In genomic region chrX:52792861-52793260, GRCm38 (mm10) we compare ENCODE assay signal across 24 mouse cellular contexts. TPM values are rescaled to one million over a fixed set of nuclear protein-coding genes. Genes with fewer than 3 reads are reported as not detected.
DNase-seq lines count a peak whose midpoint lies in the region; ATAC-seq lines count a peak whose summit lies in the region.
"Had no signal": no experiment of that assay in that cellular context is flagged by ENCODE, and none has a peak within 500 bp of the region (broad histone marks: within the 10 kb centered on the region; RNA-seq: fewer than 3 reads in every experiment).

No protein-coding gene starts in this region.

- H3K9ac ChIP-seq in hindbrain, embryonic 16.5 days (ENCODE audit: low read depth, low read length) = no peak overlapping the region
- H3K9ac ChIP-seq in kidney, embryonic 16.5 days (replicated peaks; ENCODE audit: low read length) = no peak overlapping the region
- no peak overlapping the region for H3K9ac ChIP-seq in neural tube, embryonic 13.5 days
- no peak overlapping the region for H3K9ac ChIP-seq in neural tube, embryonic 15.5 days (replicated peaks)
- H3K9ac ChIP-seq: embryonic facial prominence, embryonic 13.5 days; forebrain, embryonic 15.5 days; midbrain, embryonic 13.5 days had no signal

- H3K36me3 ChIP-seq in hindbrain, embryonic 10.5 days = no peaks in the 10 kb centered on the region
- H3K36me3 ChIP-seq in hindbrain, embryonic 16.5 days (ENCODE audit: control insufficient read depth, insufficient read depth, low read length) = no peaks in the 10 kb centered on the region
- H3K36me3 ChIP-seq in kidney, embryonic 16.5 days (ENCODE audit: insufficient read depth, low read length) = no peaks in the 10 kb centered on the region
- no peaks in the 10 kb centered on the region for H3K36me3 ChIP-seq in neural tube, embryonic 13.5 days
- no peaks in the 10 kb centered on the region for H3K36me3 ChIP-seq in neural tube, embryonic 15.5 days
- H3K36me3 ChIP-seq: embryonic facial prominence, embryonic 13.5 days; forebrain, embryonic 10.5 days; forebrain, embryonic 15.5 days; midbrain, embryonic 13.5 days had no signal

- peak overlapping the region; percentile 9; the same call in 1 of the 2 replicates for H3K4me3 ChIP-seq in hindbrain, embryonic 10.5 days
- no peak overlapping the region for H3K4me3 ChIP-seq in hindbrain, embryonic 16.5 days (ENCODE audit: low read length)
- no peak overlapping the region; the same call in 1 of the 2 replicates for H3K4me3 ChIP-seq in kidney, embryonic 16.5 days (ENCODE audit: low read length)
- H3K4me3 ChIP-seq in neural tube, embryonic 13.5 days = no peak overlapping the region
- H3K4me3 ChIP-seq in neural tube, embryonic 15.5 days (replicated peaks) = no peak overlapping the region
- H3K4me3 ChIP-seq: embryonic facial prominence, embryonic 13.5 days; forebrain, embryonic 15.5 days; megakaryocyte, embryonic 14.5 days had no signal

- 35% methylated on average over 6 of the region's 6 CpGs for WGBS in hindbrain, embryonic 10.5 days
- WGBS in hindbrain, embryonic 16.5 days = 36% methylated on average over 6 of the region's 6 CpGs
- WGBS in kidney, embryonic 16.5 days = 33% methylated on average over 6 of the region's 6 CpGs
- 42% methylated on average over 6 of the region's 6 CpGs for WGBS in neural tube, embryonic 13.5 days
- WGBS in neural tube, embryonic 15.5 days = 40% methylated on average over 6 of the region's 6 CpGs

- no peak for ATAC-seq in hindbrain, embryonic 16.5 days
- no peak for ATAC-seq in kidney, embryonic 16.5 days (ENCODE audit: low FRiP score, low TSS enrichment)
- no peak for ATAC-seq in neural tube, embryonic 13.5 days (ENCODE audit: low read depth)
- ATAC-seq in neural tube, embryonic 15.5 days (ENCODE audit: low FRiP score) = no peak
- no peak for ATAC-seq in activated CD4-positive, CD25-positive, alpha-beta regulatory T cell, adult 4 months
- ATAC-seq: forebrain, embryonic 15.5 days; midbrain, embryonic 13.5 days had no signal

- H3K27me3 ChIP-seq in hindbrain, embryonic 10.5 days (ENCODE audit: insufficient read depth, poor library complexity, severe bottlenecking) = no peaks in the 10 kb centered on the region
- H3K27me3 ChIP-seq in hindbrain, embryonic 16.5 days (replicated peaks; ENCODE audit: control insufficient read depth, insufficient read depth, low read length) = no peaks in the 10 kb centered on the region
- peaks cover 2% of the 10 kb centered on the region; the same call in 1 of the 2 replicates for H3K27me3 ChIP-seq in kidney, embryonic 16.5 days (ENCODE audit: insufficient read depth, low read length)
- H3K27me3 ChIP-seq in neural tube, embryonic 13.5 days = no peaks in the 10 kb centered on the region
- H3K27me3 ChIP-seq in neural tube, embryonic 15.5 days (replicated peaks) = no peaks in the 10 kb centered on the region
- H3K27me3 ChIP-seq: forebrain, embryonic 15.5 days; midbrain, embryonic 13.5 days had no signal

- H3K4me1 ChIP-seq in hindbrain, embryonic 10.5 days (replicated peaks) = peaks cover 35% of the 10 kb centered on the region
- no peaks in the 10 kb centered on the region; the same call in 1 of the 2 replicates for H3K4me1 ChIP-seq in hindbrain, embryonic 16.5 days (ENCODE audit: control insufficient read depth, insufficient read depth, low read depth, low read length)
- 0 out of 2 replicates have a peak, but pooled peaks cover 4% of the 10 kb centered on the region for H3K4me1 ChIP-seq in kidney, embryonic 16.5 days (ENCODE audit: insufficient read depth, low read length)
- H3K4me1 ChIP-seq in neural tube, embryonic 13.5 days (replicated peaks) = no peaks in the 10 kb centered on the region; the same call in 1 of the 2 replicates
- peaks cover 4% of the 10 kb centered on the region for H3K4me1 ChIP-seq in neural tube, embryonic 15.5 days
- H3K4me1 ChIP-seq: embryonic facial prominence, embryonic 13.5 days; forebrain, embryonic 15.5 days had no signal

- H3K4me2 ChIP-seq in hindbrain, embryonic 16.5 days (ENCODE audit: low read length) = no peak overlapping the region
- H3K4me2 ChIP-seq in kidney, embryonic 16.5 days (replicated peaks; ENCODE audit: low read depth, low read length) = peak overlapping the region; percentile 52
- peak overlapping the region; percentile 54; the same call in 1 of the 2 replicates for H3K4me2 ChIP-seq in neural tube, embryonic 13.5 days
- H3K4me2 ChIP-seq in neural tube, embryonic 15.5 days = no peak overlapping the region
- H3K4me2 ChIP-seq: embryonic facial prominence, embryonic 13.5 days; forebrain, embryonic 15.5 days; heart, embryonic 11.5 days had no signal

- no peak for DNase-seq in hindbrain, embryonic 10.5 days (ENCODE audit: low spot score)
- no peak for DNase-seq in kidney, adult 18-20 months
- no peak for DNase-seq in MN1 (ENCODE audit: low spot score)
- DNase-seq: cerebellum, adult 18-20 months; cerebellum, postnatal 10 days; gastrocnemius, postnatal 25 days; heart, adult 11 months; layer of hippocampus, adult 9-11 months; liver; lung, postnatal 4 days; right cerebral cortex, postnatal 25 days; spleen, adult 18-20 months; thymus, postnatal 14 days had no signal

- no peaks in the 10 kb centered on the region for H3K9me3 ChIP-seq in hindbrain, embryonic 10.5 days
- no peaks in the 10 kb centered on the region for H3K9me3 ChIP-seq in hindbrain, embryonic 16.5 days (ENCODE audit: control insufficient read depth, low read length)
- no peaks in the 10 kb centered on the region for H3K9me3 ChIP-seq in kidney, embryonic 16.5 days (ENCODE audit: low read length)
- H3K9me3 ChIP-seq in neural tube, embryonic 13.5 days = no peaks in the 10 kb centered on the region
- H3K9me3 ChIP-seq in neural tube, embryonic 15.5 days (replicated peaks) = no peaks in the 10 kb centered on the region
- H3K9me3 ChIP-seq: embryonic facial prominence, embryonic 13.5 days; forebrain, embryonic 10.5 days; forebrain, embryonic 15.5 days; megakaryocyte, embryonic 14.5 days; midbrain, embryonic 13.5 days had no signal

- peak overlapping the region; percentile 88; the same call in 1 of the 2 replicates for H3K27ac ChIP-seq in hindbrain, embryonic 10.5 days
- no peak overlapping the region for H3K27ac ChIP-seq in hindbrain, embryonic 16.5 days (ENCODE audit: low read depth, low read length)
- no peak overlapping the region for H3K27ac ChIP-seq in kidney, embryonic 16.5 days (ENCODE audit: low read length)
- no peak overlapping the region for H3K27ac ChIP-seq in neural tube, embryonic 13.5 days (replicated peaks)
- H3K27ac ChIP-seq in neural tube, embryonic 15.5 days (replicated peaks) = no peak overlapping the region
- H3K27ac ChIP-seq: embryonic facial prominence, embryonic 13.5 days; forebrain, embryonic 15.5 days; midbrain, embryonic 13.5 days had no signal

RNA-seq across cellular contexts. Expression of gene Ccdc160, which starts 1.9 kb away (rescaled TPM):
- 5.2 and 9.4 TPM in 2 replicates for polyA plus RNA-seq in hindbrain, embryonic 10.5 days (2016; fragmentation: Nextera tagmentation; extraction: Ambion mirVana)
- 6.9 and 8.4 TPM in 2 replicates for polyA plus RNA-seq in hindbrain, embryonic 16.5 days (2015; fragmentation: Nextera tagmentation; extraction: Ambion mirVana)
- 6.3 and 7.2 TPM in 2 replicates for polyA plus RNA-seq in kidney, embryonic 16.5 days (2015; fragmentation: Nextera tagmentation; extraction: Ambion mirVana)
- polyA plus RNA-seq in neural tube, embryonic 13.5 days (2015; fragmentation: Nextera tagmentation; extraction: Ambion mirVana) = 4.7 and 5.1 TPM in 2 replicates
- 6.7 and 7.7 TPM in 2 replicates for polyA plus RNA-seq in neural tube, embryonic 15.5 days (2015; fragmentation: Nextera tagmentation; extraction: Ambion mirVana)
- not detected for polyA plus RNA-seq in activated CD4-positive, CD25-positive, alpha-beta regulatory T cell, adult 4 months (2017; shearing (Covaris generic))
- polyA plus RNA-seq: embryonic facial prominence, embryonic 13.5 days had no signal

Comparison
In these comparisons a context has a peak if more than half of its experiments do, and no peak if none do; other contexts are left out.
1. H3K4me2 ChIP-seq: peak in kidney, embryonic 16.5 days (single experiment) and neural tube, embryonic 13.5 days (single experiment); none in hindbrain, embryonic 16.5 days (single experiment) and neural tube, embryonic 15.5 days (single experiment).